Mouse (Mus musculus): Measurements from ENCODE around the gene Evc. TPM values are rescaled to one million over a fixed set of nuclear protein-coding genes. Genes with fewer than 3 reads are reported as not detected.

The Evc gene
- polyA plus RNA-seq, 1 experiment from 2014 or later = 25.6 TPM

DNA sequence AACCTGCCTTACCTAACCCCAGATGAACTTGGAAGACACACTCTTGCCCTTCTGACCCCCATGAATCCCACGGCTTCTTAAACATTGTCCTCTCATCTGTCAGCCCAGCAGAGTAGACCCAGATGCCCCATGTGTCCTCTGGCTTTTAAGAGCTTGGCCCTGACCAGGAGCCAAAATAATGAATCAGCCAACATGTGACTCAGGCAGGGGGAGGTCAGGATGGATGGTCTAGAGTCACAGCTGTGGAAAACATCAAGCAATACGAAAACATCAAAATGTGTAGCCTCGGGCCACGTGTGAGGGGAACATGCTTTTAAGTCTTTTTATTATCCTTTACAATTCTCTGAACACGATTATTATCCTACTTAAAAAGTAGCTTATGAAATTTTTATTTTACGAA lies 72.9 kb downstream of the Evc start:
- Histone ChIP-seq H3K36me3 (ENCODE audit: insufficient read depth, low read length) (no peaks in the 10 kb centered on the region), H3K4me3 (ENCODE audit: low read length) (no peak overlapping the region), H3K4me1 (ENCODE audit: insufficient read depth, low read length) (no peaks in the 10 kb centered on the region), H3K9ac (replicated peaks; ENCODE audit: low read length) (no peak overlapping the region), H3K4me2 (replicated peaks; ENCODE audit: low read depth, low read length) (no peak overlapping the region), H3K9me3 (ENCODE audit: low read length) (no peaks in the 10 kb centered on the region), H3K27ac (ENCODE audit: low read length) (no peak overlapping the region), H3K27me3 (ENCODE audit: insufficient read depth, low read length) (no peaks in the 10 kb centered on the region)
- WGBS = 52% methylated on average over 6 of the region's 6 CpGs
- ATAC-seq (ENCODE audit: low FRiP score, low TSS enrichment) = no peak

DNA sequence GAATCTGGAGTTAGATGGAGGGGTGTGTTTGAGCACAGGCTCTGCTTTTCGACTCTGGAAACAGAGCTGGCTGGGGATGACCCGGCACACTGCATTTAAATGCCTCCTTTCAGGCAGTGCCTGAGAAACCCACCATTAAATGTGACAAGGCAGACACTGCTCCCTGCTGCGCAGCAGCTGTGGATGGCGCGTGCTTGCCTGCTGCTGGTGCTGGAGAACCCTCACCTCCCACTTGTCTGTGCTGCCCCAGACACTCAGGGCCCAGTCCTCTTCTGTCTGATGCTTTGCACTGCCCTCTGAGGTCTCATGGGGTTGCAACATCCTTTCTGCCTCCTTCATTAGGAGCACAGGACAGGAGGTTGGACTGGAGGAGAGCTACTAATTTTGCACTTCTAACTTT lies 75.0 kb downstream of the Evc start:
- H3K27ac ChIP-seq (ENCODE audit: low read length) = no peak overlapping the region
- no peak overlapping the region for H3K4me3 ChIP-seq (ENCODE audit: low read length)
- H3K27me3 ChIP-seq (ENCODE audit: insufficient read depth, low read length) = no peaks in the 10 kb centered on the region
- ATAC-seq (ENCODE audit: low FRiP score, low TSS enrichment) = no peak
- no peaks in the 10 kb centered on the region for H3K9me3 ChIP-seq (ENCODE audit: low read length)
- H3K4me1 ChIP-seq (ENCODE audit: insufficient read depth, low read length) = no peaks in the 10 kb centered on the region
- H3K9ac ChIP-seq (replicated peaks; ENCODE audit: low read length) = no peak overlapping the region
- WGBS = 65% methylated on average over 5 of the region's 5 CpGs
- no peak overlapping the region for H3K4me2 ChIP-seq (replicated peaks; ENCODE audit: low read depth, low read length)
- H3K36me3 ChIP-seq (ENCODE audit: insufficient read depth, low read length) = no peaks in the 10 kb centered on the region

DNA sequence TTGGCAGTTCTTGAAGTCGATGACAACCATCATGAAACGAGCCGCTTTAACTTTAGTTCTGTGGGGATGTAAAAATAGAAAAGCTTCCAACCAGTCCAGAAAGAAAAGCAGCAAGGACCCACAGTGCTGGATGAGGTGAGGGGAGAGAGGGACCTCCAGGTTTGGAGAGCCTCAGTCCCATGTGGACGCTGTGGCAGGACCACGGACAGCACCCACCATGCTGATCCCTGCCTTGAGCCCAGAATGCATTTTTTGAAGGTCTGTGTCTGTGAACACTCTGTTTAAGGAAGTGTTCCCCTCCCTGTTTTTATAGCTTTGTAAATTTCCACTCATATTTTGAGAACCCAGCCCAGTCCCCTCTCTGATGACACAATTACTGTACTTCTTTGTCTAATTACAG lies 79.5 kb downstream of the Evc start:
- Histone ChIP-seq H3K9ac (replicated peaks; ENCODE audit: low read length) (no peak overlapping the region), H3K36me3 (ENCODE audit: insufficient read depth, low read length) (no peaks in the 10 kb centered on the region), H3K9me3 (ENCODE audit: low read length) (no peaks in the 10 kb centered on the region), H3K27me3 (ENCODE audit: insufficient read depth, low read length) (no peaks in the 10 kb centered on the region), H3K4me3 (ENCODE audit: low read length) (no peak overlapping the region), H3K4me1 (ENCODE audit: insufficient read depth, low read length) (no peaks in the 10 kb centered on the region), H3K27ac (ENCODE audit: low read length) (no peak overlapping the region), H3K4me2 (replicated peaks; ENCODE audit: low read depth, low read length) (no peak overlapping the region)
- ATAC-seq (ENCODE audit: low FRiP score, low TSS enrichment) = no peak
- WGBS = 52% methylated on average over 5 of the region's 5 CpGs

DNA sequence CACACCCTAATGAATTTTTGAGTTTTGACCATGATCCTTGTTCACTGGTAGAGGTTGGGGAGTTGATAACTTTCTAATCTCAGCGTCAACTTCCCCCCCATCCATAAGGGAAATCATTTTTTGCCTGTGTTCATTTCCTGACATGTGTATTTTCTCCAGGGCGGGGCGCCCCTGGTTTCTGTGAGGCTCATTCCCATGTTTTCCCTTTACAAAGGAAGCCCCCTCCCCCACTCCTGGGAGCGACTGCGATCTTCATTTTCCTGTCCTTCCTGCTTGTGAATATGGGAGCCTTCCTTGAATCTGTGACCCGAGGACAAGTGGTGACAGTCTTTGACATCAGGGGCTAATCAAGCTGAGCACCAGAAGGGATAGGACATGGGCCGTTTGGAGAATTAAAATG lies 79.9 kb downstream of the Evc start:
- 67% methylated on average over 7 of the region's 7 CpGs for WGBS
- Histone ChIP-seq H3K27ac (ENCODE audit: low read length) (no peak overlapping the region), H3K27me3 (ENCODE audit: insufficient read depth, low read length) (no peaks in the 10 kb centered on the region), H3K4me1 (ENCODE audit: insufficient read depth, low read length) (no peaks in the 10 kb centered on the region), H3K4me2 (replicated peaks; ENCODE audit: low read depth, low read length) (no peak overlapping the region), H3K9me3 (ENCODE audit: low read length) (no peaks in the 10 kb centered on the region), H3K9ac (replicated peaks; ENCODE audit: low read length) (no peak overlapping the region), H3K4me3 (ENCODE audit: low read length) (no peak overlapping the region), H3K36me3 (ENCODE audit: insufficient read depth, low read length) (no peaks in the 10 kb centered on the region)
- no peak for ATAC-seq (ENCODE audit: low FRiP score, low TSS enrichment)

DNA sequence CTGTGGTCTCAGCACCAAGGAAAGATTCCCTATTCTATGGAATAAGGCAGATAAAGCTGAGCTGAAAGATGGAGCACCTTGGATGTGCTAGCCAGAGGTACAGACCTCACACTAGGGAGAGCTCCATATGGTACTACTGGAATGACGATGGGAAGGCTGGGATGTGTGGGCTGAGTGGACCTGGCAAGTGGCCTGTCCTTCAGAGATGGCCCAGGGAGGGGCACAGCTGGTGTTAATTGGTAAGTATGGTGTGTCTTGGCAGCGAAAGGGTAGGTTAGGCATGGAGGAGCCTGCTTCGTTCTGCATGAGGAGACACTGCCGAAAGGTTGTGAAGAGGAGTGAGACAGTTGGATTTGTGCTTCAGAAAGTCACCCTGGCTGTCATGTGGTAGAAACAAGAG lies 82.2 kb downstream of the Evc start:
- no peak for ATAC-seq (ENCODE audit: low FRiP score, low TSS enrichment)
- Histone ChIP-seq H3K9ac (replicated peaks; ENCODE audit: low read length) (no peak overlapping the region), H3K27me3 (ENCODE audit: insufficient read depth, low read length) (no peaks in the 10 kb centered on the region), H3K4me1 (ENCODE audit: insufficient read depth, low read length) (no peaks in the 10 kb centered on the region), H3K4me3 (ENCODE audit: low read length) (no peak overlapping the region), H3K9me3 (ENCODE audit: low read length) (no peaks in the 10 kb centered on the region), H3K27ac (ENCODE audit: low read length) (no peak overlapping the region), H3K4me2 (replicated peaks; ENCODE audit: low read depth, low read length) (no peak overlapping the region), H3K36me3 (ENCODE audit: insufficient read depth, low read length) (no peaks in the 10 kb centered on the region)
- 77% methylated on average over 4 of the region's 4 CpGs for WGBS

DNA sequence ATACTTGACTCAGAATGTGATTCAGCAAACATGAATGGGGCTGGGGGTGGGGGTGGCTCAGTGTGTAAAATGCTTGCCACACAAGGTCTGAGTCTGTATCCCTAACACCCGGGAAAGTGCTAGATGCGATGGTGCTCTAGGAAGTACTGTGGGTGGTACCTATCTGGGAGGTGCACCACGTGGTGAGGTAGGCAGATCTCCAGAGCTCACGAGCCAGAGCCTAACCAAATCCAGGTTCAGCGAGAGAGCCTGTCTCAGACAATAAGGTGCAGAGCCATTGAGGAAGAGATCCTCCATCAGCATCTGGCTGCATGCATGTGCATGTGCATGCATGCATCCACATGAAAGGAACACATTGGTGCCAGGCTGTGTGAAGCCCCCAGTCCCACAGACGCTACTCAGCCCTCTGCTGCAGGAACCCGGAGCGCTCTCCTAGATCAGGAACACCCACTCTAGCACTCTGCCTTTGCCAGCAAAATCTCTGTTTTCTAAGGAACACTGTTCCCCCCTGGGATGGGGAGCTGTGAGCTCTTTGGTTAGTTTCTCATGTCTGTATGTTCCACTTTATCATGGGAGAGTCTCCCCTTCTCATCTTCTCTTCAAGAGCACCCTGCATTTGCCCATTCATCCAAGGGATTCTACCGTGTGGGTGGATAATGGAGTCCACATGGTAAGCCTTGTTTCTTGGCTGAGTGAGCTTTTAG lies 84.4 kb downstream of the Evc start:
- ATAC-seq (ENCODE audit: low FRiP score, low TSS enrichment) = no peak
- no peaks in the 10 kb centered on the region for H3K36me3 ChIP-seq (ENCODE audit: insufficient read depth, low read length)
- 83% methylated on average over 9 of the region's 9 CpGs for WGBS

DNA sequence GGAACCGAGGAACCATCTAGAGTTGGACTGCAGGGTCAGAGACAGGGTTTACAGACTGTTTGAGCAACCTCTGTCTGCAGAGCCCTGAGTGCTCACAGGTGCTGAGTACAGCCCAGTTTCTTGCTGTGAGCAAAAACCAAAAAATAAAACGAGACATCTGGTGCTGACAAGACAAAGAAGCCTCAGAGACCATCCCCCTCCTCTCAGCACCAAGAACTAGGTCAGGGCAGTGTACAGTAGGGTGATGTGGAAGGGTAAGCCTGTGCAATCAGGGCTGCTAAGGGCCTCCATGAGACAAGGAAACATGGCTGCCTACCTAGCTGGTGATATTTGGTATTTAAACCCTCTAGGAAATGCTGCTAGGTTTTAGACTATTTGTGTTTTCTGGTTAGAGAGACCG lies 85.1 kb downstream of the Evc start:
- Histone ChIP-seq H3K4me1 (ENCODE audit: insufficient read depth, low read length) (no peaks in the 10 kb centered on the region), H3K4me3 (ENCODE audit: low read length) (no peak overlapping the region), H3K27me3 (ENCODE audit: insufficient read depth, low read length) (peaks cover 6% of the 10 kb centered on the region), H3K9ac (replicated peaks; ENCODE audit: low read length) (no peak overlapping the region), H3K36me3 (ENCODE audit: insufficient read depth, low read length) (no peaks in the 10 kb centered on the region), H3K27ac (ENCODE audit: low read length) (no peak overlapping the region), H3K4me2 (replicated peaks; ENCODE audit: low read depth, low read length) (no peak overlapping the region), H3K9me3 (ENCODE audit: low read length) (no peaks in the 10 kb centered on the region)
- WGBS = 70% methylated on average over 3 of the region's 3 CpGs
- ATAC-seq (ENCODE audit: low FRiP score, low TSS enrichment) = no peak

More for the DNA sequence above, 84.4 kb downstream of the Evc start:
- no peak overlapping the region for H3K27ac ChIP-seq (ENCODE audit: low read length)
- no peaks in the 10 kb centered on the region for H3K4me1 ChIP-seq (ENCODE audit: insufficient read depth, low read length)
- H3K9me3 ChIP-seq (ENCODE audit: low read length) = no peaks in the 10 kb centered on the region
- peaks cover 1% of the 10 kb centered on the region; the same call in 1 of the 2 replicates for H3K27me3 ChIP-seq (ENCODE audit: insufficient read depth, low read length)
- no peak overlapping the region for H3K4me2 ChIP-seq (replicated peaks; ENCODE audit: low read depth, low read length)
- H3K4me3 ChIP-seq (ENCODE audit: low read length) = no peak overlapping the region
- H3K9ac ChIP-seq (replicated peaks; ENCODE audit: low read length) = no peak overlapping the region

DNA sequence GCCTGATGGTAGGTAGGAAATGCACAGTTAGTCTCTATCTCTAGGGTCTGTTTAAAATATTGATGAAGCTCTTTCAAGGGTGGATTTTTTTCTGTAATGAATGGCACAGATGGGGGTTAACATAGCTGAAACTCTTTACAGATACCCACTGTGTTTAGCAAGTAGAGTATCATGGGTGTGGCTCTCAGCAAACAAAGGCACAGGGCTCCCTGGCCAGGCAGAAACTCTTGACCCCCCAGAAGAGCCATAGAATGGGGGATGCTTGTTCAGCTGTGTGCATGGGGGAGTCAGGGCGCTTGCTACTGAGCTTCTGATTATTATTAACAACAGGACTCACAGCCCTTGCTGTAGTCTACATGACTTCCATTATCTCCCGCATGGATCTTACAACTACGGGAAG lies 87.8 kb downstream of the Evc start:
- no peak overlapping the region for H3K4me3 ChIP-seq (ENCODE audit: low read length)
- no peak overlapping the region for H3K4me2 ChIP-seq (replicated peaks; ENCODE audit: low read depth, low read length)
- no peak for ATAC-seq (ENCODE audit: low FRiP score, low TSS enrichment)
- WGBS = 82% methylated on average over 3 of the region's 3 CpGs
- no peaks in the 10 kb centered on the region for H3K36me3 ChIP-seq (ENCODE audit: insufficient read depth, low read length)
- no peaks in the 10 kb centered on the region for H3K9me3 ChIP-seq (ENCODE audit: low read length)
- peaks cover 33% of the 10 kb centered on the region for H3K27me3 ChIP-seq (ENCODE audit: insufficient read depth, low read length)
- no peak overlapping the region for H3K27ac ChIP-seq (ENCODE audit: low read length)
- no peak overlapping the region for H3K9ac ChIP-seq (replicated peaks; ENCODE audit: low read length)
- peaks cover 14% of the 10 kb centered on the region for H3K4me1 ChIP-seq (ENCODE audit: insufficient read depth, low read length)

DNA sequence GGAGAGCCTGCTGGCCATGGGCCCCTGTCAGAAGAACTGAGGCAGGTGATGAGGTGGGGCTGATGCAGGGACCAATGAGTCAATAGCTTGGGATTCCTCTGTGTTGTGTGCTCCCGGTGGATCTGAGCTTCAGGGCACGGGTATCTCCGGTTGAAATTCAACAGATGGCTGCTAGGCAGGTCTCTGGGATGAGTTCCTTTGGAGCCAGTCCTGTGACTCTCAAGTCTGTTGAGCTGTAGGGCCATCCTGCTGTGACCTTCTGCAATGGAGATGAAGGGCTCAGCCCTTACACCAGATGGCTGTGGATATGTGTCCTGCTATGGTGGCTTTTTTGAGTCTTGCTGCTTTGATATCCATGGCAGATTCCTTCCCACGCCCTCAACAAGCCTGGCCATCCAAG lies 89.2 kb downstream of the Evc start:
- Histone ChIP-seq H3K9me3 (ENCODE audit: low read length) (no peaks in the 10 kb centered on the region), H3K4me1 (ENCODE audit: insufficient read depth, low read length) (peaks cover 16% of the 10 kb centered on the region), H3K9ac (replicated peaks; ENCODE audit: low read length) (no peak overlapping the region), H3K36me3 (ENCODE audit: insufficient read depth, low read length) (no peaks in the 10 kb centered on the region), H3K27me3 (ENCODE audit: insufficient read depth, low read length) (peaks cover 46% of the 10 kb centered on the region), H3K27ac (ENCODE audit: low read length) (no peak overlapping the region), H3K4me2 (replicated peaks; ENCODE audit: low read depth, low read length) (no peak overlapping the region), H3K4me3 (ENCODE audit: low read length) (no peak overlapping the region)
- WGBS = 62% methylated on average over 4 of the region's 4 CpGs
- ATAC-seq (ENCODE audit: low FRiP score, low TSS enrichment) = no peak

DNA sequence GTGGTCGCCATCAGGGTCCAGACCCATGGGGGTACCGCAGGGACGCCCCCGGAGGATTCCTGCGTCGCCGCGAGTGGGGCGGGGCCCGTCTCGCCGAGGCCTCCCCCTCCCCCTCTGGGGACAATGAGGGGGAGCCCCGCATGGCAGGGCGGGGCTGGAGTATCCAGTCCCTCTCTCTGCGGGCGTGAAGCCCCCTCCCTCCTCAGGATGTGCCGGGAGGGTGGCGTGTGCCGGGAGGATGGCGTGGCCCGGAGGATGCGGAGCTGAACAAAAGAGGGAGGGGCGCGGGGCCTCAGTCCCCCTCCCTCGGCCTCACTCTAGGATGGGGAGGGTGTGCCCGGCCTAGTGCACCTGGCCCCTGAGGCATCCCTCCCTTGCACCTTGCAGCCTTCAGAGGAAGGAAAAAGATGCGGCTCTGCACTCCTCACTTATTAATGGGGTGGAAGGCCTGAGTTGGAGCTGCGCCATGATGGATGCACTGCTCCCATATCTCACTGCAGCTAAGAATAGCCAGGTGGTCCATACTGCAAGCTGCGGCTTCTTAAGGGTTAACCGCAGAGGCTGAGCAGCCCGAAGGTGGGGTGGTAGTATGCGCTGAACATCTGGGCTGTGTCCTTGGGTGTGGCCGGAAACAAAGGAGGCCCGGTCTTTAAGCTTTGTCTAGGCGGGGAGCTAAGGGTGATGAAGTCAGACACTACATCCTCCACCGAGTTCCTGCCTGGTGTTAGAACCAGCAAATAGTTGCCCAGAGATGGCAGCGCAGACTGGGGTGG lies 90.4 kb downstream of the Evc start:
- H3K9ac ChIP-seq (replicated peaks; ENCODE audit: low read length) = peak overlapping the region; percentile 50
- peaks cover 26% of the 10 kb centered on the region for H3K4me1 ChIP-seq (ENCODE audit: insufficient read depth, low read length)
- H3K9me3 ChIP-seq (ENCODE audit: low read length) = no peaks in the 10 kb centered on the region
- no peak overlapping the region for H3K27ac ChIP-seq (ENCODE audit: low read length)
- no peaks in the 10 kb centered on the region for H3K36me3 ChIP-seq (ENCODE audit: insufficient read depth, low read length)
- 2% methylated on average over 29 of the region's 37 CpGs for WGBS
- peak overlapping the region; percentile 74 for H3K4me2 ChIP-seq (replicated peaks; ENCODE audit: low read depth, low read length)
- ATAC-seq (ENCODE audit: low FRiP score, low TSS enrichment) = no peak
- H3K4me3 ChIP-seq (ENCODE audit: low read length) = peak overlapping the region; percentile 51
- peaks cover 57% of the 10 kb centered on the region for H3K27me3 ChIP-seq (ENCODE audit: insufficient read depth, low read length)
